Mouse (Mus musculus) heart, postnatal 0 days (tissue): ENCODE data around the gene Synpo2l. TPM values are rescaled to one million over a fixed set of nuclear protein-coding genes. Genes with fewer than 3 reads are reported as not detected.

Experiments used
- ATAC-seq: fragments of 200-750 bp; cut with Nextera tagmentation; 2 replicates; pipeline ENCODE4 v1.8.0; 2017; ENCODE audit warnings: low read depth, moderate number of reproducible peaks, moderate library complexity; ENCODE audit not compliant: insufficient read depth
- DNase-seq: peaks from one replicate; pipeline ENCODE4 v3.0.0-alpha.2; 2016; ENCODE audit warnings: low spot score
- H3K27ac ChIP-seq: fragments of 300-500 bp; sonication (generic); 2 replicates; pipeline ENCODE4 v1.5.1; 2014; ENCODE audit warnings: low read depth, mild to moderate bottlenecking
- H3K27me3 ChIP-seq: fragments of 300-500 bp; sonication (generic); 2 replicates; pipeline ENCODE4 v1.6.1; 2014; ENCODE audit warnings: low read length, mixed read lengths; ENCODE audit not compliant: control insufficient read depth, insufficient read depth
- H3K36me3 ChIP-seq: fragments of 300-500 bp; sonication (generic); replicated peaks from 2 replicates; pipeline ENCODE4 v1.6.1; 2014; ENCODE audit warnings: low read length, mixed read lengths; ENCODE audit not compliant: control insufficient read depth, insufficient read depth
- H3K4me1 ChIP-seq: fragments of 300-500 bp; sonication (generic); 2 replicates; pipeline ENCODE4 v1.6.1; 2014; ENCODE audit warnings: antibody characterized with exemption; ENCODE audit not compliant: control insufficient read depth, insufficient read depth
- H3K4me2 ChIP-seq: fragments of 300-500 bp; sonication (generic); 2 replicates; pipeline ENCODE4 v1.6.1; 2014; ENCODE audit warnings: low read depth, mild to moderate bottlenecking, low read length, moderate library complexity
- H3K4me3 ChIP-seq: fragments of 300-500 bp; sonication (generic); 2 replicates; pipeline ENCODE4 v1.5.1; 2014; ENCODE audit warnings: low read depth, low read length
- H3K9ac ChIP-seq: fragments of 300-500 bp; sonication (generic); replicated peaks from 2 replicates; pipeline ENCODE4 v1.6.1; 2014; ENCODE audit warnings: low read depth, low read length, mixed read lengths
- H3K9me3 ChIP-seq: fragments of 300-500 bp; sonication (generic); replicated peaks from 2 replicates; pipeline ENCODE4 v1.6.1; 2016; ENCODE audit warnings: low read length; ENCODE audit not compliant: control insufficient read depth
- CTCF ChIP-seq: IDR thresholded peaks from 2 replicates; pipeline ENCODE4 v1.5.1; 2016; ENCODE audit warnings: antibody characterized with exemption, control low read depth, low read depth
- EP300 ChIP-seq: IDR thresholded peaks from 2 replicates; pipeline ENCODE4 v1.6.1; 2016; ENCODE audit warnings: antibody characterized with exemption, low read depth
- WGBS: fragments of 180-500 bp; shearing (Covaris S2); extraction: QIAGEN DNeasy Blood & Tissue Kit; methylation state at CpG from one replicate; pipeline ENCODE4 v1.1.7; 2014; 5-methylcytosine and 5-hydroxymethylcytosine counted together
- polyA plus RNA-seq: library from polyadenylated mRNA; unstranded; fragments of >200 nt; fragmentation: Nextera tagmentation; extraction: Ambion mirVana; gene quantifications from 2 replicates; pipeline ENCODE4 v1.2.1, GENCODE M21; 2015
- total RNA-seq: library from RNA; depleted of rRNA; stranded (reverse); fragments of >200 nt; gene quantifications from 2 replicates; pipeline ENCODE4 v1.2.3, GENCODE M21; 2014; ENCODE audit warnings: low replicate concordance

The Synpo2l gene
- total and polyA plus RNA-seq, 2 experiments from 2014 or later = 96.8 to 190 TPM

- peak; percentile 79 for DNase-seq
- WGBS = 10% methylated on average over 1 of the region's 1 CpGs
These were observed 28.8 kb upstream of the Synpo2l start for GRCm38 (mm10) chr14:20696986-20697385.

GRCm38 (mm10) chr14:20695761-20696520 is 27.8 kb upstream of the Synpo2l start:
- no peak for TF ChIP-seq CTCF
- no peak for TF ChIP-seq EP300
- Histone ChIP-seq H3K27ac (peak overlapping the region; percentile 93), H3K4me2 (peak overlapping the region; percentile 81), H3K36me3 (peaks cover 40% of the 10 kb centered on the region), H3K9ac (peak overlapping the region; percentile 83), H3K9me3 (no peaks in the 10 kb centered on the region), H3K27me3 (no peaks in the 10 kb centered on the region), H3K4me1 (peaks cover 24% of the 10 kb centered on the region), H3K4me3 (peak overlapping the region; percentile 94)
- 8% methylated on average over 25 of the region's 27 CpGs for WGBS
- ATAC-seq = no peak
- peak; percentile 14 for DNase-seq

More at GRCm38 (mm10) chr14:20696986-20697385, 28.8 kb upstream of the Synpo2l start:
- Histone ChIP-seq H3K9me3 (no peaks in the 10 kb centered on the region), H3K9ac (0 out of 2 replicates have a peak overlapping the region, but pooled peaks have one; percentile 8), H3K36me3 (peaks cover 30% of the 10 kb centered on the region), H3K4me3 (peak overlapping the region; percentile 94), H3K4me2 (peak overlapping the region; percentile 81), H3K4me1 (peaks cover 29% of the 10 kb centered on the region), H3K27me3 (no peaks in the 10 kb centered on the region), H3K27ac (no peak overlapping the region; the same call in 1 of the 2 replicates)
- ATAC-seq = no peak
- peak; percentile 60 for TF ChIP-seq CTCF
- no peak for TF ChIP-seq EP300

GRCm38 (mm10) chr14:20694884-20695760 is 27.0 kb upstream of the Synpo2l start, which contains the start of gene Fut11:
Fut11 (plus strand) TSS chr14:20694968.
- Histone ChIP-seq H3K36me3 (peaks cover 47% of the 10 kb centered on the region), H3K4me1 (peaks cover 22% of the 10 kb centered on the region), H3K27me3 (no peaks in the 10 kb centered on the region), H3K9me3 (no peaks in the 10 kb centered on the region), H3K27ac (peak within 1 kb of the TSS; percentile 93), H3K9ac (peak within 1 kb of the TSS; percentile 83), H3K4me3 (peak within 1 kb of the TSS; percentile 94), H3K4me2 (peak within 1 kb of the TSS; percentile 81)
- WGBS = under 1% methylated on average over 100 of the region's 111 CpGs
- DNase-seq (peak; percentile 89), ATAC-seq (peak; percentile 90)
- TF ChIP-seq EP300 (no peak), CTCF (no peak)

- H3K27ac ChIP-seq = peak overlapping the region; percentile 93
- H3K9ac ChIP-seq = peak overlapping the region; percentile 83
- H3K27me3 ChIP-seq = no peaks in the 10 kb centered on the region
- no peaks in the 10 kb centered on the region for H3K9me3 ChIP-seq
- H3K4me1 ChIP-seq = peaks cover 22% of the 10 kb centered on the region
- no peak for DNase-seq
- TF ChIP-seq EP300 (no peak), CTCF (no peak)
- peak overlapping the region; percentile 81 for H3K4me2 ChIP-seq
- peaks cover 53% of the 10 kb centered on the region for H3K36me3 ChIP-seq
- ATAC-seq = no peak; the same call in 1 of the 2 replicates
- 37% methylated on average over 13 of the region's 13 CpGs for WGBS
- H3K4me3 ChIP-seq = peak overlapping the region; percentile 94
These were observed 26.2 kb upstream of the Synpo2l start for GRCm38 (mm10) chr14:20694185-20694883.

- Histone ChIP-seq H3K4me3 (no peak overlapping the region), H3K4me2 (no peak overlapping the region), H3K4me1 (peaks cover 18% of the 10 kb centered on the region), H3K27ac (no peak overlapping the region), H3K9ac (no peak overlapping the region), H3K27me3 (no peaks in the 10 kb centered on the region), H3K36me3 (peaks cover 56% of the 10 kb centered on the region), H3K9me3 (no peaks in the 10 kb centered on the region)
- TF ChIP-seq EP300 (no peak), CTCF (no peak)
- DNase-seq (no peak), ATAC-seq (no peak)
- 79% methylated on average over 10 of the region's 10 CpGs for WGBS
These were observed 25.5 kb upstream of the Synpo2l start for GRCm38 (mm10) chr14:20693589-20694101.
